Mouse (Mus musculus): ENCODE measurements at regions not wholly inside any gene's neighbourhood (a gene's known extent, or its start where the extent isn't known, plus 50 kb on each side); places are given as distances from the start of the nearest gene placed in this dataset.

GRCm38 (mm10) chr14:68806646-68807045 lies 487.5 kb downstream of the Synb start:
- intact Hi-C loops (cut with DNase I): no loop called here

- intact Hi-C loops (cut with DNase I): no loop called here
Observed at GRCm38 (mm10) chr14:68784395-68784794, 509.7 kb downstream of the Synb start.

GRCm38 (mm10) chr14:68783216-68783615 lies 510.9 kb downstream of the Synb start:
- intact Hi-C loops (cut with DNase I): no loop called here

- intact Hi-C loops (cut with DNase I): no loop called here
Observed at GRCm38 (mm10) chr14:68770411-68770810, 523.7 kb downstream of the Synb start.

- intact Hi-C loops (cut with DNase I): no loop called here
Observed at GRCm38 (mm10) chr14:68762916-68763315, 531.2 kb downstream of the Synb start.

GRCm38 (mm10) chr14:68744661-68745060 lies 549.4 kb downstream of the Synb start:
- intact Hi-C loops (cut with DNase I): no loop called here

GRCm38 (mm10) chr14:68738474-68738873 lies 555.6 kb downstream of the Synb start:
- intact Hi-C loops (cut with DNase I): no loop called here

- intact Hi-C loops (cut with DNase I): loop anchor here (2.0 kb wide), 3 partner anchors 231 to 417 kb away; no protein-coding TSS in a partner anchor
Observed at GRCm38 (mm10) chr14:68735756-68736155, 558.3 kb downstream of the Synb start.

GRCm38 (mm10) chr14:68721156-68721555 lies 572.9 kb downstream of the Synb start:
- intact Hi-C loops (cut with DNase I): no loop called here

GRCm38 (mm10) chr14:68719429-68720160 lies 574.5 kb downstream of the Synb start:
- intact Hi-C loops (cut with DNase I): no loop called here

- intact Hi-C loops (cut with DNase I): no loop called here
Observed at GRCm38 (mm10) chr14:68718846-68719245, 575.3 kb downstream of the Synb start.

Data from adrenal gland (tissue).